Mouse (Mus musculus): Measurements from ENCODE around the gene Cdc73.
"Not testable (repeated sequence)": the region's sequence is repeated elsewhere in the genome, so short reads cannot be mapped to it uniquely, and the experiment has no call there.

The Cdc73 gene

DNA sequence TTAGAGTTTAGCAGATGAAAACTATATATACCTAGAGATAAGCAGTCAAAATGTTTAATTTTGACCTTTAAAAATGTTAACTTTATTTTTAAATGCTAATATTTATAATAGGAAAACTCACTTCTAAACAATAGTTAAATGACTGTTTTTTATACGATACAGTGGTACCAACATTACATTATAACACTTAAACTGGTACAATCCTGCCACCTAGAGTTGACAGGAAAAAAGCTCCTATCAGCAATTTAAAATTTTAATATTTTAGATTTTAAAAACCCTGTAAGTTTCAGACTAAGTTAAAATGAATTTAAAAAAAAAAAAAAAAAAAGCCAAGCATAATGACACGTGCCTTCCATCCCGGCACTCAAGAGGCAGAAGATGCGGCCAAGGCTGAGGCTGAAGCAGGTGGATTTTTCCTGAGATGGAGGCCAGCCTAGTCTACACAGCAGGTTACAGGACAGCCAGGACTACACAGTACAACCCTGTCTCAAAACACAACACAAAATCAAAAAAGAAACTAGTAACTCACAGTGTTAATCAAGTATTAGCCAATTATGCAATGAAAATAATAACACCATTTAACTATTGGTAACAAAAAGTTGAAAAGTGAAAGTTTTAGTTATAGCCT, 26.8 kb downstream of the Cdc73 start:
- DNase-seq (ENCODE audit: low read depth): no peak

DNA sequence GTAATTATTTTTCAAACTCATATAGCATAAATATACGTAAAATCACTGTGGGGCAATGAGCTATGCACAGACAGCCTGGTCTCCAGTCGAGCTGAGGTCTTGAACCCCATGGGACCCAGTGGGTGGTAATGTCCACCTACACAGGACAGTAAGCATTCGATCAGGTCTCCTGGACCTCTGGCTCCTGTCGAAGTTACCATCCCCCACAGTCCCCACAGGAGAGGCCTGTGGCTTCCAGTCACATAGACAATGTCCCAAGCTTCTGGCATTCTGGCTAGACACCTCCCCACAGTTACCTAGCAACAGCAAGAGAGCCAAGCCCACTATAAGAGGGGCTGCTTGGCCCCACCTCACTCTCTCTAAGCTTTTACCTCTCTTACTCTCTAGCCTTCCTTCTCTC, 37.9 kb downstream of the Cdc73 start:
- not testable (repeated sequence) for DNase-seq (ENCODE audit: low read depth)

DNA sequence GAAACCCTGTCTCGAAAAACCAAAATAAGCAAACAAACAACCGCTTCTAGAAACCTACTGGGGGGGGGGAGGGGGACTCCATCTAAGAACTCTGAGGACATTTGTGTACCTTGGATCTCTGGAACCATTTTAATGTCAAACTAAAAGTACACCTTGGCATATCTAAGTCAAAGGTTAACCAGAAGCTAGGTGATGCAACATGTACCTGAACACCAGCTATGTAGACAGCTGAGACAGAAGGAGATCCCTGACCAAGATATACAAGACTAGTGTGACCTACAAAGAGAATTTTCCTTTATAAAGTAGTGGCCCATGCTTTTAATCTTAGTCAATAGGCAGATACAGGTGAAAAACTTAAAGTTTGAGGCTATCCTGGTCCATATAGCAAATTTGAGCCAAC, 39.5 kb downstream of the Cdc73 start:
- DNase-seq (ENCODE audit: low read depth): no peak

DNA sequence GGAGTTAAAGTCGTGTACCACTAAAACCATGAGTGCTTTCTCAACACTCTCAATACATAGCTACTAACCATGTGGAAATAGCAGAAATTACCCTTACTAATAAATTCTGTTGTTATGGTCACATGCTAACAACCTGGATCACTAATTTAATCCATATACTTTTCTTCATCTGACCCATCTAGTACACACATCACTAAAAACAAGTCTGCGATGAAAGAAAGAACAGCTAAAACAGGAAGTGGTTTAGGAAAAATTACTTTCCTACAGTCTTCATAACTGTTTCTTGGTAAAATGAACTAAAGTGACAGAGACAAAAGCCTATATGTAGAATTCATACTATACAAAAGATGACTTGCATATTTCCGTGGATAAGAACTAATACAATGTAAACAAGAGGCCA, 49.0 kb downstream of the Cdc73 start:
- no peak for DNase-seq (ENCODE audit: low read depth)

GRCm38 (mm10) chr1:143650317-143650716, 52.4 kb downstream of the Cdc73 start:
- DNase-seq (ENCODE audit: low read depth): no peak

- DNase-seq (ENCODE audit: low read depth): no peak
Measured at GRCm38 (mm10) chr1:143646219-143646618, 56.5 kb downstream of the Cdc73 start.

GRCm38 (mm10) chr1:143645386-143645785, 57.3 kb downstream of the Cdc73 start:
- no peak for DNase-seq (ENCODE audit: low read depth)

GRCm38 (mm10) chr1:143644221-143644620, 58.5 kb downstream of the Cdc73 start:
- no peak for DNase-seq (ENCODE audit: low read depth)

DNA sequence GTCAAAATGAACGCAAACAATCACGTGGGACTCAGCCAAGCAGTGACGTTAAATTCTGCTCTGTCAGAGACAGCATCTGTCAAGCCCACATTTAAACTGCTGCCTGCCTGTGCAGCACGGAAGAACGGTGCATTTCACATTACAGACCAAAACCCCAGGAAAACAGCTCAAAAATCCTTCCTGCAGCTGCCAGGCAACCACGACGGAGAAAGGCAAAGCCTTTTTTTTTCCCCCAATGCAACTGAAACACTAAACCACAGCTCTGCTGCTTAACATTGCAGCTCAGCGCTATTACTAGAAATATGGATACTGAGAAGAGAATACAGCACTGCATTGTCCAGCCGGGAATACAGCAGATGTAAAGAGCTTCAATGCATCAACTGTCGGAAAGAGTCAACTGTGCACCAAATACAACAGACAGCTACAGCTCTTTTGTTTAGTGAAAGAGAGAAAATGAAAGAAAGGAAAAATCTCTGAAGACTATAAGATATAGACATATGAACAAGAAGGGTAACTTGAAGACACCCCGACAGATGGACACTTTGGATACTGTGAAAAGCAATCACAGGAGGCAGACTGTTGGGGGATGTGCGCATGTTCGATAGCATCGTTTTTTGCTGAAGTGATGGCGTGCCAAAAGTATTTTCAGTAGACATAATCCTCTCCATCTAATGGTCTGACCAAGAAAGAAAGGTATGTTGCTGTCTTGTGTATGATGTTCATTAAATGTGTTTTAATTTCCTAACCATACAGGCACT, 61.9 kb downstream of the Cdc73 start, which contains the start of gene B3galt2:
Gene B3galt2, plus strand, starts transcription at position 15 of the 758 bp plus-strand sequence.
- DNase-seq (ENCODE audit: low read depth): no peak

DNA sequence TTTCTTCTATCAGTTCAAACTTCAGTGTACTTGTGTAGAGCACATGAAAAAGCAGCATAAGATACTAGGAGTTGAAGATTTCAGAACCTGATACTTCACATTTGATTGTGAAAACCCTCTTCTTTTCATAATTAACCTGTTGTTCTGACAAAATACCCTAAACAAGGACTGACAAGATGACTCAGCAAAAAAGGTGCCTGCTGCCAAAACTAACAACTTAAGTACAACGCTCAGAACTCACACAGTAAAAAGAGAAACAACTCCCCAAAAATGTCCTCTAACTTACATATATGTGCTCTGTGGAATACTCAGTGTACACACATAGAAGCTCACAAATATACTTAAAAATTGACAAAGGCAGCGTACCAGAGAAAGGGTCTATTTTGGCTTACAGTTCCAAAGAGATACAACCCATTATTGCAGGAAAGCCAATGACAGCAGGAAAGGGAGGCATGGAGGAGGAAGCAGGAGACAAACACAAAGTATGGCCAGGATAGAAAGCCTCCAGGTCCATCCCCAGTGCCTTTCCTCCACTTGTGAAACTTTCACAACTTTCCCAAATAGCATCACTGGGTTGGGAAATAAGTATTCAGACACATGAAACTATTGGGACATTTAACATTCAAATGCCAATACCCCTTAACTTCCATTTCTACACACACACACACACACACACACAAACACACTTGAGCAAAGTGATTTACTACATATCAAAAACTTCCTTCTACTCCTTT, 69.7 kb downstream of the Cdc73 start:
- DNase-seq (ENCODE audit: low read depth): no peak

DNA sequence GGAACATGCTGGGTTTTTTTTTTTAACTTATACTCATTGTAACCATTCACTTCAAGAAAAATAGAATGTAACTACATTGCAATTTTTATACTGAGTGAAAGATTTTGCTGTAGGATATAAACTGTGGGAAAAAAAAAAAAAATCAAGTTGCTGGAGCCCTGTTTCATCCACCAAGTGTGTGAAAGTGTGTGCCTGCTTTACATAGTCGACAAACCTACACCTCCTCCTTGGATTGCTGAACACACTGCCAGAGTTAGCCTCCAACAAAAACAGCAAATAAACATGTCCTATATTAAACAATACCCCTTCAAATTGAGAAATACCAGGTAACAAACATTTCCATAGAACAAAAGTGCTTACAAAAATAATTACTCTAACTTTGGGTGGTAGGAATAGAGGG, 70.3 kb downstream of the Cdc73 start:
- DNase-seq (ENCODE audit: low read depth): no peak

DNA sequence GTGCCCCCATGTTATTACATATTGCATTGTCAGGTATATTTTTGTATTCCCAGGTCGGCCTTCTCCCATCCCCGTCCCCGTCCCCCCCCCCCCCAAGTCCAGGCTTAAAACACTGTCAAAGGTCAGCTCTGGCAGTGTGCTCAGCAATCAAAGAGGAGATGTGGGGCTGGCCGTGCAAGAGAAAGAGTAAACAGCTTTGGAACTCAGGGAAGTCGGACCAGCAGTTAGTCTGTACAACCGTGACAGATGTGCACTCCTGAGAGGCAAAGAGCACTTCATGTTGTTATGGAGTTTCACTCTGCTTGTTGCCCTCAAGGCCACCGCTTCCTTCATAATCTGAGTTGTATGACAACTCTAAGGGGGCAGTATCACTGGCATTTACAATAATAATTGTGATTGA, 71.4 kb downstream of the Cdc73 start:
- no peak for DNase-seq (ENCODE audit: low read depth)

GRCm38 (mm10) chr1:143622634-143623033, 80.1 kb downstream of the Cdc73 start:
- DNase-seq (ENCODE audit: low read depth): no peak

DNA sequence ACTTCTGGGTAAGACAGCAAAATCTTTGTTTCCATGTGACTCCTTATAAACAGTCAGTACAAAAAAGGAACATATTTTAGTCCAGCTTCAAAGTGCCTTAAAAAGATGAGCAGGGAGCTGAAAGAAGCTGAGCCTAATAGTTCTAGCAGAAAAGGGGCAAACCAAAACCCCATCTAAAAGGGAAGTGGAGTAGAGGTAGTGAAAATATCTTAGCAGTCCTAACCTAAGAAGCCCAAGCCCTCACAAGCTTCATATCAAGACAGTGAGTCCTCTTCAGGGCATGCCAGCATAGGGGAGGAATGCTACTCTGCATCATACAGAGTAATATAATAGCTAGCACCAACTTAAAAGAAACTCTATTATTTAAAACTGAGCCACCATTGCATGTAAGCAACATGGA, 80.8 kb downstream of the Cdc73 start:
- DNase-seq (ENCODE audit: low read depth): no peak

DNA sequence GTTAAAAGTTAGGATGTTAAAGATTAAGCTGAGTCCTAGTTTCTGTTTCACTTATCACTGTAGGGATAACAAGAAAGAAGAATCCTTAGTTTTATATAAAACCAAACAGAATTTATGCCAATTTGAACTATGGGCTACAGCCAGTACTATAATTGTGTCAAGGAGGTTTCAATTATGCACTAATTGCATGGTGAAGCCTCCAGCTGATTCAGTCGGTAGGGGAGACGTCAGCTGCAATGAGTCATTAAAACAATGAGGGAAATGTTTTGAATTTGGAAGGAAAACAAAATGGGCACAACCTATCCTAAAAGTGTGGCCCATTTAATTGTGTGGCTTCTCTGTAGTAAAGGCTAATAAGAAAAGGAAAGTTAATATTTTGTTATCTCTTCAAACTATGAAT, 82.9 kb downstream of the Cdc73 start:
- no peak for DNase-seq (ENCODE audit: low read depth)

DNA sequence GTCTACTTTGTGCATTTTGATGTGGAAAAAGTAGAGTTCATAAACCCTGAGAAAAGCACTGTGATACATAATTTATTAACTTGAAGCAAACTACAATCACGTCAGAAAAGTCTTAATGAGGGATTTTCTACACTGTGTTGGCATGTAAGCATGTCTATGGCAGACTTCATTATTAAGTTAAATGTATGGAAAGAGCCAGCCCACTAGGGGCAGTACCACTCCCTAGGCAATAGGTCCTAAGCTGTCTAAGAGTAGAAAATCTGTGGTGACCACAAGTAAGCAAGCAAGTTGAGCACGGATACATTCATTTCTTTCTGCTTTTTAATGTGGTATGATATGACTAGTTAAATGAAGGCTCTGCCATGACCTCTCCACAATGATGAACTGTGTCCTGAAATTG, 89.8 kb downstream of the Cdc73 start:
- DNase-seq (ENCODE audit: low read depth): no peak

DNA sequence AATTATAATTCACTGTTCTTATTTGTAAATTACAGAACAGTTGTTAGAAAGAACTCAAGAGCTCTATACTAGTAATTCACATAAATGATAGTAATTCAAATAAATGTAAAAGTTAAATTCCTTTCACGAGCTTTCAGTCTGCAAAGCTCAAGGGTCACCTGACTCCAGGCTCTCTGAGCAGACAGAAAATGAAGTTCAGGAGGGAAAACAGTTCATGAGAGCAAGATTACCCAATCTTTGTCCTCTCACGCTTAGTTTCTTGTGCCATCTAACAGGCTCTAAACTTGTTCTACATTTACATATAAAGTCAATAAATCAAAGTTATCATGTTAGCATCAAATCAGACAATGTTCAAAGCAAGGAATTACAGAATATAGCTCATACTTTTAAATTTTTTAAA, 93.8 kb downstream of the Cdc73 start:
- no peak for DNase-seq (ENCODE audit: low read depth)

- DNase-seq (ENCODE audit: low read depth): no peak
Measured at GRCm38 (mm10) chr1:143596864-143597263, 105.8 kb downstream of the Cdc73 start.

- no peak for DNase-seq (ENCODE audit: low read depth)
Measured at GRCm38 (mm10) chr1:143576824-143577543, 125.7 kb downstream of the Cdc73 start.

DNA sequence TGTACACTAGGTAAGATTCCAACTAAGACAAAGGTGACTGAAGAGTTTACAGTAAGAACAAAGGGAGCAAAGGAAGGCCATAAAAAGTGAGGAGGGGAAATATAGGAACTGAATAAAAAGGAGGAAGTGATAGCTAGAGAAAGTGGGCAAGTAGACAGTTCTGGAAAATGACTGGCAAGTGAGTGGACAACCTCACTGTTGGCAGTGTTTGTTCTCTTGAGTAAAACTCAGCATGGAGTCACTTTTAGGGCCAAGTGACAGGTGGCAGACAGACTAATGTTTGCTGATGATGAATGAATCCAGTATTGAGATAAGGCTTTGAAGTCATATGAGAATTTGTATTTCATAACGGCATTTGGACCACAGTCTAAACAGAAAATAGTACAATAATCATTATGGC, 144.5 kb downstream of the Cdc73 start:
- DNase-seq (ENCODE audit: low read depth): no peak

GRCm38 (mm10) chr1:143555533-143555932, 147.2 kb downstream of the Cdc73 start:
- no peak for DNase-seq (ENCODE audit: low read depth)

DNA sequence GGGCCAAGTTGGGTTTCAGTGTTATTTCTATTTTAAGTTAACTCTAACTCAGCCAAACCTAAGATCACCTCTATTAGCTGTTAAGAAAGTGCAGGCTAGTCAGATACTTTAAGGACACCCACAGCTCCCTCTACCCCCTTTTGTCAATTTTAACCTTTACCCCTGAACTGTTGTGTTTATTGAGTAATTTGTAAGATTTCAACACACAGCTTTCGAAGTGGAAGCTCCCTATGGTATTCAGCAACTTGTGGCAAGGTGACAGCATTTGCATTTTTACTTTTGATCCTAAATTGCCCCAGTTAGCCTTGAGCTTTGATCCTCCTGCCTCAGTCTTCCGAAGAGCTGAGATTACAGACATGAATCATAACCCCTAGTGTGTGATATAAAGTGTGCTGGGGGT, 148.1 kb downstream of the Cdc73 start:
- no peak for DNase-seq (ENCODE audit: low read depth)
